Mouse (Mus musculus) kidney, postnatal 0 days (tissue): ENCODE results near the gene Gpx6. TPM values are rescaled to one million over a fixed set of nuclear protein-coding genes. Genes with fewer than 3 reads are reported as not detected.

Experiments
- ATAC-seq: fragments of 200-750 bp; cut with Nextera tagmentation; replicated peaks from 2 replicates; pipeline ENCODE4 v1.8.0; 2017; ENCODE audit warnings: low read depth, moderate number of reproducible peaks, moderate TSS enrichment, moderate library complexity; ENCODE audit not compliant: low FRiP score
- DNase-seq: peaks from one replicate; pipeline ENCODE4 v3.0.0-alpha.2; 2016; ENCODE audit warnings: low spot score
- H3K27ac ChIP-seq: fragments of 300-500 bp; sonication (generic); 2 replicates; pipeline ENCODE4 v1.5.1; 2014; ENCODE audit warnings: mild to moderate bottlenecking
- H3K27me3 ChIP-seq: fragments of 300-500 bp; sonication (generic); 2 replicates; pipeline ENCODE4 v1.6.1; 2014; ENCODE audit warnings: low read length, mixed read lengths; ENCODE audit not compliant: insufficient read depth
- H3K36me3 ChIP-seq: fragments of 300-500 bp; sonication (generic); 2 replicates; pipeline ENCODE4 v1.6.1; 2014; ENCODE audit warnings: low read length, mixed read lengths; ENCODE audit not compliant: insufficient read depth
- H3K4me1 ChIP-seq: fragments of 300-500 bp; sonication (generic); replicated peaks from 2 replicates; pipeline ENCODE4 v1.6.1; 2014; ENCODE audit warnings: antibody characterized with exemption, low read length, mixed read lengths; ENCODE audit not compliant: insufficient read depth
- H3K4me2 ChIP-seq: fragments of 300-500 bp; sonication (generic); 2 replicates; pipeline ENCODE4 v1.6.1; 2014; ENCODE audit warnings: mild to moderate bottlenecking, low read length, moderate library complexity, mixed read lengths
- H3K4me3 ChIP-seq: fragments of 300-500 bp; sonication (generic); replicated peaks from 2 replicates; pipeline ENCODE4 v1.5.1; 2014; ENCODE audit warnings: low read depth, low read length
- H3K9ac ChIP-seq: fragments of 300-500 bp; sonication (generic); 2 replicates; pipeline ENCODE4 v1.6.1; 2014; ENCODE audit warnings: low read depth, low read length
- H3K9me3 ChIP-seq: fragments of 300-500 bp; sonication (generic); replicated peaks from 2 replicates; pipeline ENCODE4 v1.6.1; 2016; ENCODE audit warnings: low read length, inconsistent platforms, mixed read lengths
- CTCF ChIP-seq: IDR thresholded peaks from 2 replicates; pipeline ENCODE4 v1.5.1; 2016; ENCODE audit warnings: antibody characterized with exemption, low read depth, mild to moderate bottlenecking, moderate library complexity
- WGBS: fragments of 180-500 bp; shearing (Covaris S2); extraction: QIAGEN DNeasy Blood & Tissue Kit; methylation state at CpG from one replicate; pipeline ENCODE4 v1.1.7; 2014; 5-methylcytosine and 5-hydroxymethylcytosine counted together
- polyA plus RNA-seq: library from polyadenylated mRNA; unstranded; fragments of >200 nt; fragmentation: Nextera tagmentation; extraction: Ambion mirVana; gene quantifications from 2 replicates; pipeline ENCODE4 v1.2.1, GENCODE M21; 2015

Gene Gpx6
- polyA plus RNA-seq, 1 experiment from 2014 or later: 67.8 TPM

GRCm38 (mm10) chr13:21346610-21347009 is 34.7 kb downstream of the Gpx6 start, which contains the start of gene Olfr1367:
Olfr1367 (plus strand) TSS chr13:21346910.
- no peak within 1 kb of the TSS for H3K9ac ChIP-seq
- H3K4me1 ChIP-seq: no peaks in the 10 kb centered on the region
- no peak for TF ChIP-seq CTCF
- 80% methylated on average over 1 of the region's 1 CpGs for WGBS
- no peak for DNase-seq
- no peak within 1 kb of the TSS for H3K27ac ChIP-seq
- H3K4me3 ChIP-seq: no peak within 1 kb of the TSS
- H3K4me2 ChIP-seq: no peak within 1 kb of the TSS
- no peaks in the 10 kb centered on the region for H3K9me3 ChIP-seq
- H3K36me3 ChIP-seq: no peaks in the 10 kb centered on the region
- no peaks in the 10 kb centered on the region for H3K27me3 ChIP-seq
- ATAC-seq: no peak

GRCm38 (mm10) chr13:21350593-21350992 is 38.7 kb downstream of the Gpx6 start:
- no peak for TF ChIP-seq CTCF
- Histone ChIP-seq H3K4me1 (no peaks in the 10 kb centered on the region), H3K4me3 (no peak overlapping the region), H3K9ac (no peak overlapping the region), H3K4me2 (no peak overlapping the region), H3K36me3 (no peaks in the 10 kb centered on the region), H3K27me3 (no peaks in the 10 kb centered on the region), H3K27ac (no peak overlapping the region), H3K9me3 (no peaks in the 10 kb centered on the region)
- no peak for DNase-seq
- ATAC-seq: no peak

GRCm38 (mm10) chr13:21362621-21363248 is 50.8 kb downstream of the Gpx6 start, which contains the start of gene Zscan12:
Zscan12 (plus strand) TSS chr13:21362820.
- H3K4me1 ChIP-seq: peaks cover 11% of the 10 kb centered on the region
- H3K9ac ChIP-seq: peak within 1 kb of the TSS; percentile 82
- WGBS: under 1% methylated on average over 29 of the region's 29 CpGs

GRCm38 (mm10) chr13:21363719-21364118 is 51.8 kb downstream of the Gpx6 start:
- Histone ChIP-seq H3K4me2 (peak overlapping the region; percentile 64), H3K4me3 (peak overlapping the region; percentile 71), H3K9ac (0 out of 2 replicates have a peak overlapping the region, but pooled peaks have one; percentile 31), H3K4me1 (peaks cover 11% of the 10 kb centered on the region), H3K36me3 (peaks cover 8% of the 10 kb centered on the region; the same call in 1 of the 2 replicates), H3K27ac (no peak overlapping the region), H3K27me3 (no peaks in the 10 kb centered on the region), H3K9me3 (no peaks in the 10 kb centered on the region)
- no peak for TF ChIP-seq CTCF
- no peak for ATAC-seq
- WGBS: 70% methylated on average over 12 of the region's 12 CpGs
- DNase-seq: no peak

More at GRCm38 (mm10) chr13:21362621-21363248, 50.8 kb downstream of the Gpx6 start, which contains the start of gene Zscan12:
- Histone ChIP-seq H3K4me2 (peak within 1 kb of the TSS; percentile 64), H3K27ac (peak within 1 kb of the TSS; percentile 75), H3K9me3 (no peaks in the 10 kb centered on the region), H3K4me3 (peak within 1 kb of the TSS; percentile 71), H3K36me3 (0 out of 2 replicates have a peak, but pooled peaks cover 5% of the 10 kb centered on the region), H3K27me3 (no peaks in the 10 kb centered on the region)
- DNase-seq: peak; percentile 98
- peak; percentile 97 for ATAC-seq
- no peak for TF ChIP-seq CTCF

GRCm38 (mm10) chr13:21366635-21367034 is 54.7 kb downstream of the Gpx6 start:
- no peak for TF ChIP-seq CTCF
- peaks cover 11% of the 10 kb centered on the region for H3K4me1 ChIP-seq
- no peak overlapping the region for H3K27ac ChIP-seq
- no peak overlapping the region for H3K4me3 ChIP-seq
- peaks cover 22% of the 10 kb centered on the region; the same call in 1 of the 2 replicates for H3K36me3 ChIP-seq
- no peak overlapping the region for H3K9ac ChIP-seq
- DNase-seq: no peak
- no peak overlapping the region for H3K4me2 ChIP-seq
- no peaks in the 10 kb centered on the region for H3K27me3 ChIP-seq
- ATAC-seq: no peak
- 80% methylated on average over 6 of the region's 6 CpGs for WGBS
- H3K9me3 ChIP-seq: no peaks in the 10 kb centered on the region

Other genes starting within 250 kb of the Gpx6 start
- gene Olfr1370, start 237.2 kb upstream of the Gpx6 start, polyA plus RNA-seq: not detected in 2 replicates
- gene Olfr1369-ps1, start 200.6 kb upstream of the Gpx6 start, polyA plus RNA-seq: 0.04 TPM in 1 of 2 replicates, not detected in the other
- not detected in 2 replicates for gene Olfr263, start 182.5 kb upstream of the Gpx6 start, polyA plus RNA-seq
- gene Olfr1368, start 166.3 kb upstream of the Gpx6 start, polyA plus RNA-seq: not detected in 2 replicates
- 101 and 103 TPM in 2 replicates for gene Trim27, start 132.7 kb upstream of the Gpx6 start, polyA plus RNA-seq
- gene Gpx5, start 19.4 kb upstream of the Gpx6 start, polyA plus RNA-seq: not detected in 2 replicates
- gene Olfr1367, start 34.8 kb downstream of the Gpx6 start, polyA plus RNA-seq: not detected in 2 replicates
- gene Zscan12, start 50.7 kb downstream of the Gpx6 start, polyA plus RNA-seq: 9.7 and 10.0 TPM in 2 replicates
- gene Zkscan3, start 90.6 kb downstream of the Gpx6 start, polyA plus RNA-seq: 64.7 and 65.4 TPM in 2 replicates
- 2.0 and 2.5 TPM in 2 replicates for gene Pgbd1, start 128.9 kb downstream of the Gpx6 start, polyA plus RNA-seq
- 21.1 and 23.2 TPM in 2 replicates for gene Zscan26, start 141.6 kb downstream of the Gpx6 start, polyA plus RNA-seq
- 3.4 and 3.7 TPM in 2 replicates for gene Nkapl, start 156.4 kb downstream of the Gpx6 start, polyA plus RNA-seq
- gene Zkscan4, start 166.8 kb downstream of the Gpx6 start, polyA plus RNA-seq: 4.0 and 4.3 TPM in 2 replicates
- gene Gm10065, start 167.3 kb downstream of the Gpx6 start, polyA plus RNA-seq: not detected in 2 replicates
- 0.43 TPM in 2 replicates for gene AK157302, start 183.1 kb downstream of the Gpx6 start, polyA plus RNA-seq
- gene Gm11273, start 189.3 kb downstream of the Gpx6 start, polyA plus RNA-seq: 13.3 and 18.1 TPM in 2 replicates
- 4.6 and 5.0 TPM in 2 replicates for gene Zkscan8, start 219.0 kb downstream of the Gpx6 start, polyA plus RNA-seq
- gene Olfr1366, start 230.7 kb downstream of the Gpx6 start, polyA plus RNA-seq: 0.11 and 0.13 TPM in 2 replicates
- not detected in 2 replicates for gene Olfr1535, start 247.8 kb downstream of the Gpx6 start, polyA plus RNA-seq